Mouse (Mus musculus): ENCODE data around the gene Rbmxl2.

Gene Rbmxl2

GRCm38 (mm10) chr7:107209204-107209860, at the start of gene Rbmxl2:
Gene Rbmxl2 (plus strand): TSS chr7:107209445.
- no peak for DNase-seq (ENCODE audit: low read depth, low spot score)

DNA sequence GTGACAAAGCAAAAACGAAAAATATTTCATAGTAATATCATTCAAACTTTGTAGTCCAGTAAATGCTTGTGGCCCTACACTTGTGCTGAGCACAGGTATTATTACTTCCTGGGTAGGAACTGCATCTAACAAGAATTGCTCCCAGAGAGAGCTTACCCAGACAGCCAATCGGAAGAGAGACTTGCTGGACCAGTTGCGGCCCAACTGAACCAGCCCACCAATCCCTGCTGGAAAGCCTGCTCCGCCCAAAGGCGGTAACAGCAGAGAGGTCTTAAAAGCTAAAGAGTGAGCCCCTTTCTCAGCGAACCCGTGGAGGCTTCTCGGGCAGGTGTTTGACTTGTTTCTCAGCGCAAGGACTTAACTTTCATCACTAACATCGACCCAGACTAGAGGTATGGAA, 42.6 kb upstream of the Rbmxl2 start, which contains the start of gene Nlrp14:
Gene Nlrp14, plus strand, starts transcription at position 301 of the 400 bp plus-strand sequence.
- no peak for DNase-seq (ENCODE audit: low read depth, low spot score)

DNA sequence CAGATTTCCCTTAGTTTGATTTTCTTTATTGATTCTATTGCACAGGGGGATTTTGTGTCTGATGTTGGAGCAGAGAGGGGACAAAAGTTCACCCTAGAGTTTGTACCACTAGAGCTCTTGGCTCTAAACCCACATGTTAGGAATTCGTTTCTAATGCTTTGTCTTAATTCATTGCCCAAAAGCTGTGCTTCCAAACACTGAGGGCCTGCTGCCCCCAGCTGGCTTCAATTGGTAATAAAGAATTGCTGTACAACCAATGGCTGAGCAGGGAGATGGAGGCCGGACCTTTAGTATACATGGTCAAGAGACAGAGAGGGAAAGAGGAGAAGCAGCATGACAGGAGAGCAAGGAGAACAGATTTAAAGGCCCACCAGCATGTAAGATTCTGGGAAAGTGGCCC, 28.8 kb upstream of the Rbmxl2 start:
- no peak for DNase-seq (ENCODE audit: low read depth, low spot score)

DNA sequence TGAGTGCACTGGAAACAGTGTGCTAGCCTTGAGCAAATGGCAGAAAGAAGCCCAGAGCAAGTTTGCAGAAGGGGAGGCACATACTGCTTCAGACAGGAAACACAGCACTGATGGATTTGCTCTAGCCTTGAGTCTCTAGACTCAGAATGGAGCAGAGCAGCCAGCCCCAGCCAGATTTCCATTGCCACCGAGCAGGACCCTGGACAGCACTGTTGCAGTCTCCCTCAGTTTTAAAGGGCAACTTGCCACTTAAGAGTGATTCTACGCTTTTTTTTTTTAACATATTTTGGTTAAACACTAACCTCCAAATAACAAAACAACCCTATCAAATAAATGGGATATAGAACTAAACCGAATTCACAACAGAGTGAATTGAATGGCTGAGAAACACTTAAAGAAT, 7.4 kb upstream of the Rbmxl2 start:
- no peak for DNase-seq (ENCODE audit: low read depth, low spot score)

DNA sequence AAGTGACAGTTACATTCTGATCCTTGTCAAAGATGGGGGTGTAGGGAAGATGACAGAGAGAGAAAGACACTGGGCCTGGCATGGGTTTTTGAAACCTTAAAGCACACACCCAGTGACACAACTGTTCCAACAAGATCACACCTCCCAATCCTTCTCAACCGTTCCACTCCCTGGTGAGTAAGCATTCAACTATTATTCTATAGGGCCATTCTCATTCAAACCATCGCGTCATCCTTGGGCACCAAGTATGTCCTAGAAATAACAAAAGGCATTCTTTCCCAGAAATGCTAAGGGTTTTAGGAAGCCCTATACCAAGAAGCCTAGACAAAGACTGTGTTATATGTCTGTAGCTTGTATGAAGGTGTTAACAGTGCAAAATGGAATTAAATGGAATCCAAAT, 1.4 kb upstream of the Rbmxl2 start:
- DNase-seq (ENCODE audit: low read depth, low spot score), result no peak

GRCm38 (mm10) chr7:107210126-107210576, 906 bp downstream of the Rbmxl2 start:
- DNase-seq (ENCODE audit: low read depth, low spot score), result no peak

DNA sequence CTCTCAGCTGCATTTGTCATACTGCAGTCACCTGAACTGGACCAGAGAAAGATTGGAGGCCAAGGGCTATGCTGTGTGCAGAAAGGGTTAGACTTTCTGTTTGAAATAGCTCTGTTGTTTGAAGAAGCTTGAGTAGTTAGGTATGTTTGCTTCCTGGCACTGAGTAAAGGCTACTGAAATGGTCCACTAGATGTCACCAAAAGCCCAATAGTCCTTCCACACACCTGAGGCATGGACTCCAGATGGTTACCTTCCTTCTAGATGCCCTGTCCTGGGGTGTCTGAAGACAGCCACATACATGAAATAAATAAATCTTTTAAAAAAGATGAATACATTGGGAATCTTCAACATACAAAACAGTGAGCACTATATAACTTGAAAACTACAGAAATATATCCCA, 6.5 kb downstream of the Rbmxl2 start:
- DNase-seq (ENCODE audit: low read depth, low spot score), result no peak

DNA sequence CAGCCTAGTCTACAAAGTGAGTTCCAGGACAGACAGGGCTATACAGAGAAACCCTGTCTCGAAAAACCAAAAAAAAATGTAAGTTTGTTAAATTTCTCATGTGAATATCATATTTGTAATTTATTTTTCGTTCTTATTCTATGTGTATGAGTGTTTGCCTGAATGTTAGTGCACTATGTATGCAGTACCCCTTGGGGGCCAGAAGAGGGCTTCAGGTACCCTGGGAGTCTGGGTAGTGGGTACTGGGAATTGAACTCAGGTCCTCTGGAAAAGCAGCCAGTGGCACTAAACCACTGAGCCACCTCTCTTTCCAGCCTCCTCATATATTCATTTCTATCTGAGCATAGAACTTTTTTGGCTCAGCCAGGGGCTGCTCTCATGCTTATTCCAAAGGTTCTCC, 7.6 kb downstream of the Rbmxl2 start:
- DNase-seq (ENCODE audit: low read depth, low spot score), result no peak

- DNase-seq (ENCODE audit: low read depth, low spot score), result no peak
Measured at GRCm38 (mm10) chr7:107236854-107237253, 27.6 kb downstream of the Rbmxl2 start.

DNA sequence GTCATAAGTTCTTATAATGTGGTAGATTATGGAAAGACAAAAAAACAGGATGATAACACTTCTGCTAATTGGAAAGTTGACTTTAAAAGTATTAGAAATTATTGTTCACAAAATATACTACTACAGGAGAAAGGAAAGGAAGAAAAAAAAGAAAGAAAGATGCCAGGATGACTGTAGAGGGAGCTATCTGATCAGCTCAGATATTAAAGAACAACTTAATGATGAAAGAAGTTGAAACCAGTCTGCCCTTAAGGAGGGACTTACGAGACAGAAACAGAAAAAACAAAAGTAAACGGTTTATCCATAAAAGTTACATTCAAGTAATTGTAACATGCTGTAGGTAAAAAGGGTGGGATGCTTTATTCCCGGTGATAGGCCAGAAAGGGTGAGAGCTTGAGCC, 28.3 kb downstream of the Rbmxl2 start:
- no peak for DNase-seq (ENCODE audit: low read depth, low spot score)

DNA sequence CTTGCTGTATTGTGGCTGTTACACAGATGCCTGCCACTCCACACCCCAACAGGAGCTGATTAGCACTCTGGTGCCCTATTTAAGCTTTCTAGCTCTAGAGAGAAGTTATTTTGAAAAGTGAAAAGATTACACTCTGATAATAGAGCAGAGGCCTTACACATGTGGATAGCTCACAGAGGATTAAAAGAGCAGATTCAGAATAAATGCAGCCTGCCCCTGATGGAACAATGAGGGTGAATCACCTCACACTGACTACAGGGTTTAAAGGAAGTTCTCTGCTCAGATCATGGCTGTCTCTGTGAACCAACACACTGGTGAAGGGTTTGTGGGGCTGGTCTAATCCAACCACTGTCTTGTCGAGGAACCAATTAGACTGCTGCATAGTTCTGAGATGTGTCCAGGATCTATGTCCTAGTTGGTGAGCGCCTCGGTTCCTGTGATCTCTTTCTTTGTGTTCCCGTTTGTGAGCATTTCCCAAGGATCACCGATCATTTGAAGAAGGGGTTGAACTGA, 32.2 kb downstream of the Rbmxl2 start:
- no peak for DNase-seq (ENCODE audit: low read depth, low spot score)

- DNase-seq (ENCODE audit: low read depth, low spot score), result no peak
Measured at GRCm38 (mm10) chr7:107250211-107250985, 41.2 kb downstream of the Rbmxl2 start.

DNA sequence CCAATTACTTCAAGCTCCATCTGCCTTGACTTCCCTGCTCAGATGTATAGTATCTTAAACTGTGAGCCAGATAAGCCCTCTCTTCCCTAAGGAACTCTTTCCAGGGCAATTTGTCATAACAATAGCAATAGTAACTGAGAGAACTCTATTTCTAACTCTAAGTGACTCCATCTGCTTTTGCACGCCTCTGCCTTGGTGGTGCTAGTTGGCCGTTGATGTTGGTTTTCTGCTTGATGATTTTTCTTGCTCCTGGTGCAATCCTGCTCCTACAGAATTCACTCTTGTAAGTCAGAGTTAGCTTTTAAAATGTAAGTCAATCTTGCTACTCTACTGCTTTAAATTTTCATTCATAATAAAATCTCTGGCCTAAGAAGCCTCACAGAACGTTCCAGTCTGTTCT, 44.1 kb downstream of the Rbmxl2 start:
- no peak for DNase-seq (ENCODE audit: low read depth, low spot score)

DNA sequence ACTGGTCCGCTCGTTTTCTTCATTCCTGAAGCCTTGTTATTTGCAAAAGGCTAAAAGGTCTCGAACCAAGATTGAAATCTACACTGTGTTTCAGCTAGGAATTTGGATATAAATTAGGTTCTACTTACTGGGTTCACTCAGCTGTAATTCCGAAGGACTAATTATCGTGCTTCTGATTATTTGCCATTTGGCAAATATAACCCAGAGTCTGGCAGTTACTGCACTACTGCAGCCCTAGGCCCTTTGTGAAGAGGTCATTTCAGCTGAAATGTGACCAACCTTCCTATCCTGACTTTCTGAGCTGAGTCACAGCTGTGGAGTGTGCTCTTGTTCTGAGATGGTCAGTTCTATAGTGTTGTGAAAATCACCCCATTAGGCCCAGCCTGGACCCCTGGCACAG, 50.7 kb downstream of the Rbmxl2 start:
- no peak for DNase-seq (ENCODE audit: low read depth, low spot score)
